Mouse (Mus musculus): ENCODE data around the gene Tnc. TPM values are rescaled to one million over a fixed set of nuclear protein-coding genes. Genes with fewer than 3 reads are reported as not detected.

The Tnc gene
- 10 to 100 TPM in 1 of 2 experiments, 1 to 10 TPM in 1; 6.1 to 14.6 TPM for polyA plus RNA-seq (2012; fragmentation: generic; extraction: Trizol)

GRCm38 (mm10) chr4:64046831-64047493 lies at the start of gene Tnc:
TSS of gene Tnc (minus strand) at chr4:64047015.

Other genes starting within 250 kb of the Tnc start
- under 1 TPM in 1 of 2 experiments, not detected in 1; 0.01 TPM for gene Tnfsf8, start 185.7 kb downstream of the Tnc start, polyA plus RNA-seq (2012; fragmentation: generic; extraction: Trizol)